Mouse (Mus musculus) CH12.LX (cell line): ENCODE data around the gene Cbl.

Source experiments
- CHD2 ChIP-seq: IDR thresholded peaks from 2 replicates; pipeline ENCODE4 v1.6.1; 2011; ENCODE audit warnings: low read length, improper control_type of control experiment
- CTCF ChIP-seq, 2 experiments: IDR thresholded peaks in 1 of 2; conservative IDR thresholded peaks in 1 of 2; 2 replicates each; pipeline ENCODE4 v1.5.1; 2011 to 2012; ENCODE audit warnings: low read depth in 2 of 2, low read length in 2 of 2, improper control_type of control experiment in 1 of 2, inconsistent platforms in 1 of 2, mild to moderate bottlenecking in 1 of 2, moderate library complexity in 1 of 2
- E2F4 ChIP-seq: IDR thresholded peaks from 2 replicates; pipeline ENCODE4 v1.6.1; 2011; ENCODE audit warnings: low read depth, low read length, improper control_type of control experiment; ENCODE audit not compliant: insufficient replicate concordance
- IRF4 ChIP-seq: IDR thresholded peaks from 2 replicates; pipeline ENCODE4 v1.6.1; 2014; ENCODE audit warnings: low read depth, mild to moderate bottlenecking, inconsistent platforms, low read length, improper control_type of control experiment
- JUND ChIP-seq: conservative IDR thresholded peaks from 2 replicates; pipeline ENCODE4 v1.6.1; 2011; ENCODE audit warnings: low read depth, low read length, improper control_type of control experiment
- MAX ChIP-seq: IDR thresholded peaks from 2 replicates; pipeline ENCODE4 v1.6.1; 2011; ENCODE audit warnings: low read length, improper control_type of control experiment
- NRF1 ChIP-seq: IDR thresholded peaks from 2 replicates; pipeline ENCODE4 v1.6.1; 2014; ENCODE audit warnings: low read depth, mild to moderate bottlenecking, inconsistent platforms, low read length, improper control_type of control experiment, moderate library complexity
- POLR2A ChIP-seq: IDR thresholded peaks from 2 replicates; pipeline ENCODE4 v1.6.1; 2011; ENCODE audit warnings: low read depth, mild to moderate bottlenecking, improper control_type of control experiment, low read length
- POLR2AphosphoS2 ChIP-seq: IDR thresholded peaks from 2 replicates; pipeline ENCODE4 v1.6.1; 2011; ENCODE audit warnings: low read depth, low read length, improper control_type of control experiment
- TBP ChIP-seq: conservative IDR thresholded peaks from 2 replicates; pipeline ENCODE4 v1.6.1; 2011; ENCODE audit warnings: low read depth, low read length, improper control_type of control experiment
- UBTF ChIP-seq: IDR thresholded peaks from 2 replicates; pipeline ENCODE4 v1.6.1; 2012; ENCODE audit warnings: low read depth, mild to moderate bottlenecking, inconsistent platforms, low read length, improper control_type of control experiment, moderate library complexity
- USF2 ChIP-seq: conservative IDR thresholded peaks from 2 replicates; pipeline ENCODE4 v1.6.1; 2011; ENCODE audit warnings: low read depth, low read length, improper control_type of control experiment
- ZC3H11A ChIP-seq: IDR thresholded peaks from 2 replicates; pipeline ENCODE4 v1.6.1; 2012; ENCODE audit warnings: low read depth, mild to moderate bottlenecking, inconsistent platforms, low read length, improper control_type of control experiment
- ZNF384 ChIP-seq: IDR thresholded peaks from 2 replicates; pipeline ENCODE4 v1.6.1; 2012; ENCODE audit warnings: low read depth, low read length, improper control_type of control experiment, inconsistent platforms

GRCm38 (mm10) chr9:44233802-44234478 is at the start of gene Cbl:
- TF ChIP-seq ZC3H11A: no peak
- TF ChIP-seq CTCF (conservative IDR thresholded peaks at IDR 0.05 in 1 of 2, IDR thresholded peaks at IDR 0.05 in 1 of 2; ENCODE audit: low read depth in 2 of 2, low read length in 2 of 2): peak; percentile 49 to 84
- TF ChIP-seq MAX: no peak; the same call in 1 of the 2 replicates
- TF ChIP-seq NRF1: peak; percentile 87
- TF ChIP-seq E2F4: peak; percentile 73; the same call in 1 of the 2 replicates
- no peak for TF ChIP-seq USF2
- peak; percentile 83; the same call in 1 of the 2 replicates for TF ChIP-seq TBP
- peak; percentile 42; the same call in 1 of the 2 replicates for TF ChIP-seq IRF4
- peak; percentile 85 for TF ChIP-seq POLR2A
- TF ChIP-seq POLR2AphosphoS2: peak; percentile 82; the same call in 1 of the 2 replicates
- TF ChIP-seq UBTF: peak; percentile 75; the same call in 1 of the 2 replicates
- TF ChIP-seq CHD2: no peak
- no peak; the same call in 1 of the 2 replicates for TF ChIP-seq JUND
- 0 out of 2 replicates have a peak, but pooled peaks have one; percentile 24 for TF ChIP-seq ZNF384
